Mouse (Mus musculus): ENCODE data around the gene Phc1. TPM values are rescaled to one million over a fixed set of nuclear protein-coding genes. Genes with fewer than 3 reads are reported as not detected.

The Phc1 gene
- polyA plus RNA-seq, 1 experiment, result 10.5 TPM

DNA sequence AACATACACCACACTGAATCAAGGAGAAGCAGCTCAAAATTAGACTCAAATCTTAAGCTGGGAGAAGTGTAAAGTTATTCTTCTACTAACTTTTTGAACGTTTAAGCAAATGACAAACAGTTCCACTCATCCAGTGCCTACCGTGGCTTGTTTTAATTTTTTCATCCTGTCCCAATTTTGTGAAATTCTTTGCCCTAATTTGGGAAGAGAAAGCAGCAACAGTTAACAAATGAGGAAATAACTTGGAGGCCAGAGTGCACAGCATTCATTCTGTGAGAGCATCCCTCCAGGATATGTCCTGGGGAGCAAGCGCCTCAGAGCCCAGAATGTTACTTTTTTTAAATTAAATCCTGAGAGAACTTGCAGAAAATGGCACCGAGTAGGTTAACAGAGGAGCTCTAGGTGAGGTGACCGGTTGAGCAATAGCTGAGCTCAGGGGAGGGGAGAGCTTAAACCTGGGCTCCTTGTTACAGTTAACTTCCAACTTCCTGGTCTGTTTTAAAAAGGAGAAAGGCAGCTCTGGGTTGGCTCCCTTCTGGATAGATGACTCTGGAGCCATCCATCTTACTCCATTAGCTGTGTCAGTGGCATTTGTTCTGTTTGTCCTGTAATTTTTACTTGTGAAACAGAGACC is 30.1 kb downstream of the Phc1 start:
- no peak overlapping the region for H3K4me3 ChIP-seq (ENCODE audit: low read depth, low read length)
- peaks cover 22% of the 10 kb centered on the region for H3K36me3 ChIP-seq (ENCODE audit: control insufficient read depth, insufficient read depth, low read length)
- WGBS, result 17% methylated on average over 5 of the region's 5 CpGs
- peaks cover 3% of the 10 kb centered on the region; the same call in 1 of the 2 replicates for H3K4me1 ChIP-seq (ENCODE audit: control insufficient read depth, insufficient read depth, insufficient read length, low read length)
- no peak overlapping the region for H3K27ac ChIP-seq (ENCODE audit: insufficient read depth, low read depth, low read length)
- TF ChIP-seq CTCF (IDR thresholded peaks at IDR 0.05; ENCODE audit: extremely low read depth, insufficient read length, insufficient replicate concordance, low read depth, low read length) (no peak), POLR2A (IDR thresholded peaks at IDR 0.05; ENCODE audit: low read depth, low read length) (no peak)
- no peaks in the 10 kb centered on the region for H3K27me3 ChIP-seq (ENCODE audit: control insufficient read depth, insufficient read depth, low read length)

DNA sequence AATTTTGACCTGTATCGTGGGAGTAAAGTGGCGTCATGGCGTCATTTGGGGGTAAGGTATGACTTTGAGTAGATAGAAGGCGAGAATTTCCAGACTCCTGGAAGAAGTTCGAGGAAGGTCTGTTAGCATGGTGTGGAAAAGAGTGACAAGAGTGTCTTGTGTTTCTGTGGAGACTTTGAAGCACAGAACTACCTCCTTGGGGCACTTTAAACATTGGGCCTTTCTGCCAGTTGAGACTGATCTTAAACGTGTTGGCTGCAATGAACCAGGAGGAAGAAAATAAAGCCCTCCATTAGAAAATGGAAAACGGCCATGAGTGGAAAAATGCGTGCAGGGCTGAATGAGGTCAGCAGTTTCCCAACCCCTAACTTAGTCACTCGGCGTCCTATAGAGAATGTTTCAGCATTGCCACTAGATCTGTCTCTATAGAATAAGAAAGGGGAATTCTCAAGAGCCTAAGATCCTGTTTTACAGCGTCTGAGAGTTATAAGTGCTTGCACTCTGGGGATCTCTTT is 30.9 kb downstream of the Phc1 start:
- Histone ChIP-seq H3K4me3 (ENCODE audit: low read depth, low read length) (peak overlapping the region; percentile 78), H3K36me3 (ENCODE audit: control insufficient read depth, insufficient read depth, low read length) (peaks cover 14% of the 10 kb centered on the region), H3K4me1 (ENCODE audit: control insufficient read depth, insufficient read depth, insufficient read length, low read length) (peaks cover 3% of the 10 kb centered on the region; the same call in 1 of the 2 replicates), H3K27ac (ENCODE audit: insufficient read depth, low read depth, low read length) (peak overlapping the region; percentile 65), H3K27me3 (ENCODE audit: control insufficient read depth, insufficient read depth, low read length) (no peaks in the 10 kb centered on the region)
- under 1% methylated on average over 11 of the region's 11 CpGs for WGBS
- TF ChIP-seq POLR2A (IDR thresholded peaks at IDR 0.05; ENCODE audit: low read depth, low read length) (no peak), CTCF (IDR thresholded peaks at IDR 0.05; ENCODE audit: extremely low read depth, insufficient read length, insufficient replicate concordance, low read depth, low read length) (no peak)

DNA sequence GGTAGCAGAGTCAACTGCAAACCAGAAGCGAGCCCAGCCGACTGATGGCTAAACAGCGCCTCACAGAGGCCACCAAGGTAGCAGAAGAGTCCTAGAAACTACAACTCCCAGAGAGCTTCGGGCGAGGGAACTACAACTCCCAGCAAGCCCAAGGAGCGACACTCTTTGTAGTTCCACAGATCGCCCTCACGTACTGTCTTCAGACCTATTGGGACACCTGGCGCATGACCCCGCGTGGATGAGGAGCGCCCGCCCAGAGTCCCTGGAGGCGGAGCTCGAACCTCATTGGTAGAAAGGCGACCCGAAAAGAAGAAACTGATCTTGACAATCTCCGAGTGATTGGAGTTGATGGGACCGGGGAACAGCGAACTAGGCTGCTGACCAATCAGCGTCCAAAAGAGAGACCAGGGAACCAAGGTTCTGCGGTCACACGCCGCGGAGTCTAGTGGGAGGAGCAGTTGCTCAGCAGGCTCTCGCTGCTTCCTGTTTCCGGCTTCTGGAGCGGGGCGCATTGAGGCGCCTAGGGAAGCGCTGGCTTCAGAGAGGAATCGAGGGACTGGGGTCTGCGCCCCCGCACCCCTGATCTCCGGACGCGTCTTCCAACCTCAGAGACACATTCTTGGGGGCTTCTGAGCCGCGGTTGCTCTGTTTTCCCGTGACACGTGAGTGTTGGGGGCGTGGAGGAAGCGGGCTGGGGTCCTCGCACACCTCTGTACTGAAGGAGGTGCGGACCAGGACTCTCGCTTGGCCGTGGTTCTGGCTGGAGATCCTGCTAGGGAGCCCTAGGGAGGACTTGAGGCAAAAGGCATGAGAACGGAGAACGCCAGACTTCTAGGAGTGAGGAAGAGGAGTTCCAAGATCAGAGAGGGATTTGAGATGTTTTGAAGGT is 31.6 kb downstream of the Phc1 start, which contains the start of gene M6pr:
M6pr (plus strand) TSS at position 216 of the 889 bp plus-strand sequence.
- WGBS, result under 1% methylated on average over 49 of the region's 49 CpGs
- TF ChIP-seq POLR2A (IDR thresholded peaks at IDR 0.05; ENCODE audit: low read depth, low read length) (peak; percentile 67), CTCF (IDR thresholded peaks at IDR 0.05; ENCODE audit: extremely low read depth, insufficient read length, insufficient replicate concordance, low read depth, low read length) (peak; percentile 85)
- H3K4me1 ChIP-seq (ENCODE audit: control insufficient read depth, insufficient read depth, insufficient read length, low read length), result peaks cover 3% of the 10 kb centered on the region; the same call in 1 of the 2 replicates

DNA sequence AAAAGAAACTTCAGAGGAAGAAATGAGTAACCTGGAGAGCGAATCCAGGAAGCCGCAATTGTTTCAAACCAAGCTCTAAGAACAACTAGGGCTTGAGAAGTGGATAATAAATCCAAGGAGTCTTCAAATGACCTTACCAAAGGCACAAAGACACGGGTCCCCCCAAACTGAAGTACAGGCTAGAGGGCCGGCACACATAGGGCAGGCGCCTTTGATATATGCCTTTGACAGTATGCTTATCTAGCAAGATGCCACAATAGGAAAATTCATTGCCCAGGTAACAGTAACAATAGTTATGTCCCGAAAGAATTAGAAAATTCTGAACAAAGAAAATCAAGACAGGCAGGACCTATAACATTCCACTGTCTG is 32.2 kb downstream of the Phc1 start:
- TF ChIP-seq POLR2A (IDR thresholded peaks at IDR 0.05; ENCODE audit: low read depth, low read length), result no peak
- no peak for TF ChIP-seq CTCF (IDR thresholded peaks at IDR 0.05; ENCODE audit: extremely low read depth, insufficient read length, insufficient replicate concordance, low read depth, low read length)
- Histone ChIP-seq H3K36me3 (ENCODE audit: control insufficient read depth, insufficient read depth, low read length) (0 out of 2 replicates have a peak, but pooled peaks cover 4% of the 10 kb centered on the region), H3K4me1 (ENCODE audit: control insufficient read depth, insufficient read depth, insufficient read length, low read length) (peaks cover 3% of the 10 kb centered on the region; the same call in 1 of the 2 replicates), H3K27ac (ENCODE audit: insufficient read depth, low read depth, low read length) (no peak overlapping the region), H3K4me3 (ENCODE audit: low read depth, low read length) (no peak overlapping the region), H3K27me3 (ENCODE audit: control insufficient read depth, insufficient read depth, low read length) (no peaks in the 10 kb centered on the region)
- 67% methylated on average over 6 of the region's 6 CpGs for WGBS

More for the DNA sequence above, 31.6 kb downstream of the Phc1 start, which contains the start of gene M6pr:
- peaks cover 9% of the 10 kb centered on the region for H3K36me3 ChIP-seq (ENCODE audit: control insufficient read depth, insufficient read depth, low read length)
- peak within 1 kb of the TSS; percentile 78 for H3K4me3 ChIP-seq (ENCODE audit: low read depth, low read length)
- H3K27ac ChIP-seq (ENCODE audit: insufficient read depth, low read depth, low read length), result peak within 1 kb of the TSS; percentile 65
- H3K27me3 ChIP-seq (ENCODE audit: control insufficient read depth, insufficient read depth, low read length), result no peaks in the 10 kb centered on the region

DNA sequence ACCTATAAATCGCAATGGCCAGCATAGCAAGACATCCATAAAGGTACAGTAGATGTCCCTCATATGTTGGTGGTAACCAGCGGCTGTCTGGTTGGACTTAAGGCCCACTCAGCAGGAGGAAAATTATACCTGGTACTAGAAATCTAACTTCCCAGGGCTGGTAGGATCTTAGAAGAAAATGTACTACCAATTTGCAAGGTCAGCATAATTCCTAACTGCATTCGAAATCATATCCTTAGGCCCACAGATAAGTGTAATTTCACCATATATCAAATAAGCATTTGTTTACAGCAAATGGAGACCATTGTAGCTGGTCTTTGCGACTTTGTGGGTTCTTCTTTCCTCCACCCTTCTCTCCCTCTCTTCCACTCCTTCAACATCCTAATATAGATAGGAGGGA is 33.7 kb downstream of the Phc1 start:
- WGBS, result 85% methylated on average over 4 of the region's 4 CpGs
- Histone ChIP-seq H3K27me3 (ENCODE audit: control insufficient read depth, insufficient read depth, low read length) (no peaks in the 10 kb centered on the region), H3K4me3 (ENCODE audit: low read depth, low read length) (no peak overlapping the region), H3K27ac (ENCODE audit: insufficient read depth, low read depth, low read length) (no peak overlapping the region), H3K36me3 (ENCODE audit: control insufficient read depth, insufficient read depth, low read length) (no peaks in the 10 kb centered on the region), H3K4me1 (ENCODE audit: control insufficient read depth, insufficient read depth, insufficient read length, low read length) (peaks cover 3% of the 10 kb centered on the region; the same call in 1 of the 2 replicates)
- TF ChIP-seq POLR2A (IDR thresholded peaks at IDR 0.05; ENCODE audit: low read depth, low read length) (no peak), CTCF (IDR thresholded peaks at IDR 0.05; ENCODE audit: extremely low read depth, insufficient read length, insufficient replicate concordance, low read depth, low read length) (no peak)

DNA sequence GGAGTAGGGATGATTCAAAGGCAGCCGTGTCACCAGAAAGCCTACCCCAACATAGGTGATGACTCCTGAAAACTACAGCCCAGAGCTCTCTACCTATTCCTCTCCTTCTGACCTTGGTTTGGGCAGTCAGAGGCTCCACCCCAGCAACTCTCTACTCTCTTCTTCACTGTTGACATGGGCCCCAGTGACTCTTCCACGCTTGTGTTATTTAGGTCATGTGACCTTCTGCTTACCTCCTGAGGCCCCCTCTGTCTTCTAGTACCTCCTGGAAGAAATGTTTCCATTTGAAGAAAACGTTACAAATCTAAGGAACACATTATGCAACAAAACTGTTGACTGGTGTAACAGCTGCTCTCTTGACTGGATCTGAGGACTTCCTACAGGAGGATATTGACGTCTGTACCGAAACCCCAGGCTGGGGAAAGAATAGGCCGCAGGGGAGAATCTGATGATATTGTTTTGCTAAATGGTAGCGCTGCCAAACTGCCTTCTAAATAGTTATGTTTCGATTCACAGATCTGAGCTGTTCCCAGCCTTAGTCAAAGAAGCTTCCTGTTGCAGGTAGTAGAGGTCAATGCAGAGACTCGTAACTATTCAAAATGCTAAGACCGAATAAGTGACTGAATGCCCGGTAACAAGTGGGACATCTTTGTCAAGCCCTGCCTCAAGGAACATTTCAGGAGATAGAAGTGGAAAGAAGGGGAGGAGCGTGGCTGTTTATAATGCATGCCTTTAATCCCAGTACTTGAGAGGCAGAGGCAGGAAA is 35.4 kb downstream of the Phc1 start:
- H3K4me3 ChIP-seq (ENCODE audit: low read depth, low read length), result no peak overlapping the region
- TF ChIP-seq CTCF (IDR thresholded peaks at IDR 0.05; ENCODE audit: extremely low read depth, insufficient read length, insufficient replicate concordance, low read depth, low read length) (no peak), POLR2A (IDR thresholded peaks at IDR 0.05; ENCODE audit: low read depth, low read length) (no peak)
- 78% methylated on average over 12 of the region's 12 CpGs for WGBS
- no peaks in the 10 kb centered on the region for H3K36me3 ChIP-seq (ENCODE audit: control insufficient read depth, insufficient read depth, low read length)
- H3K27me3 ChIP-seq (ENCODE audit: control insufficient read depth, insufficient read depth, low read length), result no peaks in the 10 kb centered on the region
- no peak overlapping the region for H3K27ac ChIP-seq (ENCODE audit: insufficient read depth, low read depth, low read length)
- H3K4me1 ChIP-seq (ENCODE audit: control insufficient read depth, insufficient read depth, insufficient read length, low read length), result no peaks in the 10 kb centered on the region
